Mouse (Mus musculus): ENCODE results near the gene Ung. TPM values are rescaled to one million over a fixed set of nuclear protein-coding genes. Genes with fewer than 3 reads are reported as not detected.
A peak's percentile ranks its signal among the peaks of the same experiment; 100 is the strongest.

Gene Ung
- 64.4 and 69.6 TPM in 2 replicates for polyA plus RNA-seq (2016; fragmentation: Nextera tagmentation; extraction: Ambion mirVana)

DNA sequence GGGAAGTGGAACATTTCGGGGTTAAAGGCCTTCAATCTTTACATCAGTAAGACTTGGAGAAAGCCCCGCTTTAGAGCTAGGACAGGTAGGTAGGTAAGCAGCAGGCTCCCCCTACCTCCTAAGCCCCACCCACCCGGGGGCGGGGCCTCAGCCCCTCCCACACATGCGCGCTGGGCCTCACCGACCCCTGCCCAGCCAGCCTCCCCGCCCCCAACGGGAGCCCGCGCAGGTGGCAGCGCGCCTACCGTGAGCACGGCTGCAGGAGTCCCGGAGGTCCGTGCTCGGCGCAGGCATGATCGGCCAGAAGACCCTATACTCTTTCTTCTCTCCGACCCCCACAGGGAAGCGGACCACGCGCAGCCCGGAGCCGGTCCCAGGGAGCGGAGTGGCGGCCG lies at the start of gene Ung:
Gene Ung, plus strand, starts transcription at position 176 of the 395 bp plus-strand sequence.
- H3K27me3 ChIP-seq: no peaks in the 10 kb centered on the region
- 1% methylated on average over 29 of the region's 29 CpGs for WGBS
- H3K4me3 ChIP-seq (replicated peaks): peak within 1 kb of the TSS; percentile 90
- peak; percentile 51 for ATAC-seq (ENCODE audit: low FRiP score)
- peak within 1 kb of the TSS; percentile 63; the same call in 1 of the 2 replicates for H3K27ac ChIP-seq
- peak within 1 kb of the TSS; percentile 99 for H3K4me2 ChIP-seq
- peak within 1 kb of the TSS; percentile 66 for H3K9ac ChIP-seq
- H3K36me3 ChIP-seq (replicated peaks): peaks cover 8% of the 10 kb centered on the region; the same call in 1 of the 2 replicates
- H3K4me1 ChIP-seq: peaks cover 38% of the 10 kb centered on the region
- H3K9me3 ChIP-seq: no peaks in the 10 kb centered on the region

DNA sequence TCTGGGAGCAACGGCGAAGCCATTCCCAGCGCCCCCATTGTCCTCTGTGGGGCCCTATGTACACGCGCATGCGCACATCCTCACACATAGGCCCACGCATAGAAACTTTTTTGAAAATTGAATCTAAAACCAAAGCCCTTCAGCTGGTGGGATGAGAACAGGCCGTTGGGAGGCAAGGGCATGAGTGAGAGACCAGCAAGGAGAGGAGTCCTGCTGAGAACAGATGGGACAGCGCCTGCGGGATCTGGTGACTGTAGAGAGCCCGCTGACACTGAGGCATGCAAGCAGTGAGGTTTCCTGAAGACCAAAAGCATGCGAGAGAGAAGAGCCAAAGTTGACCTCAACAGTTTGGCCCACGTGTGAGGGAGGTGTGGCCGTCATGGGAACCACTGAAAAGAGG lies 44.7 kb upstream of the Ung start:
- no peaks in the 10 kb centered on the region for H3K36me3 ChIP-seq (replicated peaks)
- 88% methylated on average over 14 of the region's 14 CpGs for WGBS

DNA sequence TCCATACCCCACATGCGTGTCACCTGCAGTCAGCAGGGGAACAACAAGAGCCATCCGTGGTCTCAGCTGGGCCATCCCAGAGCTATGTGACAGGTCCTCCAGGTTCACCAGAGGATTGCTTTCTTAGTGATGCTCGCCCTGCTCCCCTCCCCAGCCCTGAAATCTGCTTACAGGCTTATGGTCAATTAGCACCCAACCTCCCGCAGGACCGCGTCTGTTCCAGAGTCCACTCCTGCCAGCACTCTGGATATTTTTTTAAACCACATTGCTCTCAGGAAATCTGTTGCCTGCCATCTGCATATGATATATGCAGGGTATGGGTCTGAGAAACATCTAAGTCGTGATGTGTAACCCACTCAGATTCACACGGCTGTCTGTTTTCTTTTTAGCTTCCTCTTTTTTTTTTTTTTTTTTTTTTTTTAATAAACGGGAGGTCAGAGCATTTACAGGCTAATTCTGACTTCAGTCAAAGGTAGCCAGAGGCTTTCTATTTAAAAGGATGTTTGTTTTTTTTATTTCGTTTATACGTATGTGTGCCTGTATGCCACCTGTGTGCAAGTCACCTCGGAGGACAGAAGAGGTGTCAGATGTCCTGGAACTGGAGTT lies 42.2 kb upstream of the Ung start:
- no peaks in the 10 kb centered on the region for H3K36me3 ChIP-seq (replicated peaks)
- no peak overlapping the region for H3K4me3 ChIP-seq (replicated peaks)
- H3K27ac ChIP-seq: no peak overlapping the region
- 75% methylated on average over 12 of the region's 12 CpGs for WGBS
- no peak for ATAC-seq (ENCODE audit: low FRiP score)
- H3K9ac ChIP-seq: no peak overlapping the region
- no peaks in the 10 kb centered on the region for H3K9me3 ChIP-seq
- peaks cover 18% of the 10 kb centered on the region for H3K4me1 ChIP-seq
- no peak overlapping the region for H3K4me2 ChIP-seq
- peaks cover 10% of the 10 kb centered on the region; the same call in 1 of the 2 replicates for H3K27me3 ChIP-seq

More for the DNA sequence above, 44.7 kb upstream of the Ung start:
- Histone ChIP-seq H3K4me3 (replicated peaks) (no peak overlapping the region), H3K4me2 (no peak overlapping the region), H3K9me3 (no peaks in the 10 kb centered on the region), H3K27me3 (no peaks in the 10 kb centered on the region), H3K4me1 (peaks cover 4% of the 10 kb centered on the region), H3K9ac (no peak overlapping the region), H3K27ac (no peak overlapping the region)
- ATAC-seq (ENCODE audit: low FRiP score): no peak

DNA sequence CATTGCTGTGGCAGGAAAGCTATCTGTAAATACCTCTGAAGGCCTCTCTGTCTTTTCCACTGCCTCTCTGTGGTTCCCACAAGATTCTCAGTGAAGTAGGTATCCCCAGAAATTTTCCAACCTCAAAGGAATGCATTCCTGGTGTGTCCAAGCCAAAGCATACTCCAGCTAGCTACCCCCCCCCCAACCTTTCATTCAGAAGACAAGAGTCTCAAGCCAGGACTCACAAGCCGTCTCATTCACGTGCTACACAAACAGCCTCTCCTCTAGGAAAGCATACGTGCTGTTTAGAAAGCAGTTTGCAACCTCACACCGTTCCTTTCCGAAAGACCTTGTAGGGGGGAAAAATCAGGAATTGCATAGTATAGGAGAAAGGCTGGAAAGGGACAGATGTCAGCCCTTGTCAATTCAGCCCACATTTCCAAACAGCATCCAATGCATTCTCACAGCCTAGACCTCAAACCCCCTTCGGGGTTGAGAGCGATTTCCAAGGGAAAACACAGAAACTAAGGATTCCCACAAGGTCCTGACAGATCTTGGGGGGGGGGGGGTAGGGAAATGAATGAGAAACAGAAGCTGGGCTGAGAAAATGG lies 39.7 kb upstream of the Ung start:
- Histone ChIP-seq H3K9ac (peak overlapping the region; percentile 73), H3K27me3 (peaks cover 10% of the 10 kb centered on the region; the same call in 1 of the 2 replicates), H3K27ac (peak overlapping the region; percentile 81), H3K4me2 (peak overlapping the region; percentile 56), H3K36me3 (replicated peaks) (no peaks in the 10 kb centered on the region), H3K4me1 (peaks cover 18% of the 10 kb centered on the region), H3K9me3 (no peaks in the 10 kb centered on the region), H3K4me3 (replicated peaks) (peak overlapping the region; percentile 57)
- no peak for ATAC-seq (ENCODE audit: low FRiP score)
- 9% methylated on average over 7 of the region's 7 CpGs for WGBS

- 2% methylated on average over 35 of the region's 40 CpGs for WGBS
- Histone ChIP-seq H3K4me2 (peak within 1 kb of the TSS; percentile 56), H3K27me3 (peaks cover 10% of the 10 kb centered on the region; the same call in 1 of the 2 replicates), H3K36me3 (replicated peaks) (no peaks in the 10 kb centered on the region), H3K4me3 (replicated peaks) (peak within 1 kb of the TSS; percentile 57), H3K4me1 (peaks cover 18% of the 10 kb centered on the region), H3K27ac (peak within 1 kb of the TSS; percentile 81), H3K9me3 (no peaks in the 10 kb centered on the region), H3K9ac (peak within 1 kb of the TSS; percentile 73)
- peak; percentile 91 for ATAC-seq (ENCODE audit: low FRiP score)
These were observed 39.0 kb upstream of the Ung start, which contains the start of gene Svop for GRCm38 (mm10) chr5:114091057-114091807. Gene Svop (minus strand): TSS chr5:114091570.

GRCm38 (mm10) chr5:114099709-114100389 lies 30.3 kb upstream of the Ung start:
- ATAC-seq (ENCODE audit: low FRiP score): peak; percentile 91
- Histone ChIP-seq H3K4me1 (peaks cover 22% of the 10 kb centered on the region), H3K4me3 (replicated peaks) (peak overlapping the region; percentile 99), H3K27me3 (0 out of 2 replicates have a peak, but pooled peaks cover 2% of the 10 kb centered on the region), H3K9me3 (no peaks in the 10 kb centered on the region), H3K9ac (peak overlapping the region; percentile 97), H3K36me3 (replicated peaks) (peaks cover 15% of the 10 kb centered on the region; the same call in 1 of the 2 replicates), H3K27ac (peak overlapping the region; percentile 79), H3K4me2 (peak overlapping the region; percentile 99)
- 8% methylated on average over 37 of the region's 37 CpGs for WGBS

DNA sequence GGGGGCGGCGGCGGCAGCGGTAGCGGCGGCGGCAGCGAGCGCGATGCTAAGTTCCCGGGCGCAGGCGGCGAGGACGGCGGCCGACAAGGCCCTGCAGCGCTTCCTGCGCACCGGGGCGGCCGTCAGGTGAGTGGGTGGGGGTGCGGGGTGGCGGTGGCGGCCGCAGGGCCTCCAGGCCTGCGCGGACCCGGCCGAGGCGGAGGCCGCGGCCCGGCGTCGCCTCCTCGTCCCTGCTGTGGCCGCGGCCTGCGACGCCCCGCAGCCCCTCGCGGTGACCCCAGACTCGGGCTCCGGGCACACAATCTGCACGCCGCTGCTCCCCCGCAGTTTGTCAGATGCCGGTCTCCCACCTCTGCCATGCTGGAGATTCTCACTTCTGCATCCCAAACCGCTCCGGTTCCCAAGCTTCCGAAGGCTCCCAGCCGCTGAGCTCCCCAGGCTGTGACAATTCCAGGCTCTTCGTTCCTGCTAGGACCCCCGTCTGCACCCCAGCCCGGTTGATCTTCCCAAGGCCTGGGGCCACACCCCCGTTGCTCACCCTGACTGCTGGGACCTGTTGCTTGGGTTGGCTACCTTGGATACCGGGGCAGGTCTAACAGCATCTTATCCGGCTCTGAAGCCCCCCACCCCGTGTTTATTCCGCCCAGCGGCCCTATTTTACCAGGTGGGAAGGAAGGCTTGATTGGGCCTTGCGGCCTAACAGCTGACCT lies 29.6 kb upstream of the Ung start:
- Histone ChIP-seq H3K9ac (peak overlapping the region; percentile 97), H3K4me1 (peaks cover 22% of the 10 kb centered on the region), H3K36me3 (replicated peaks) (peaks cover 22% of the 10 kb centered on the region), H3K27ac (peak overlapping the region; percentile 79), H3K4me3 (replicated peaks) (peak overlapping the region; percentile 99), H3K9me3 (no peaks in the 10 kb centered on the region), H3K4me2 (peak overlapping the region; percentile 99), H3K27me3 (0 out of 2 replicates have a peak, but pooled peaks cover 2% of the 10 kb centered on the region)
- 2% methylated on average over 53 of the region's 64 CpGs for WGBS
- ATAC-seq (ENCODE audit: low FRiP score): peak; percentile 77

GRCm38 (mm10) chr5:114101873-114102272 lies 28.3 kb upstream of the Ung start:
- no peak overlapping the region for H3K27ac ChIP-seq
- no peak overlapping the region for H3K9ac ChIP-seq
- no peak overlapping the region for H3K4me3 ChIP-seq (replicated peaks)
- H3K4me2 ChIP-seq: no peak overlapping the region
- peaks cover 22% of the 10 kb centered on the region for H3K4me1 ChIP-seq
- H3K9me3 ChIP-seq: no peaks in the 10 kb centered on the region
- 0 out of 2 replicates have a peak, but pooled peaks cover 2% of the 10 kb centered on the region for H3K27me3 ChIP-seq
- ATAC-seq (ENCODE audit: low FRiP score): no peak
- WGBS: 90% methylated on average over 4 of the region's 4 CpGs
- peaks cover 35% of the 10 kb centered on the region for H3K36me3 ChIP-seq (replicated peaks)

DNA sequence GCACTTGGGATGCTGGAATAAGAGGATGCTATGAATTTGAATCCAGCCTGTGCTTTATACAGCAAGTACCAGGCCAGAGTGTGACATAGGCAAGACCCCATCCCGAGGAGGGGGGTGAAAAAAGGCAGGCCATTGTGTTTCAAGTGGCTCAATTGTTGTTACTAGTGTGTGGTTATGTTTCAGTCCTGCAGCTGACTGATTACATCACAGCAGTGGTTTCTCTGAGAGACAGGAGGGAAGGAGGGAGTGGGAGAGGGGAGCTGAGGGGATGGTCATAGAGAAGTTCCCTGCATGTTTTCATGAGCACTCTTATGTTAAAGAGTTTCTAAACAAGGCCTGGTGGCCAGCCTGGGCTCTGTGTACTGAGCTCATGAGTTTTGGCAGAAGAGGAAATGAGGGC lies 27.4 kb upstream of the Ung start:
- H3K9me3 ChIP-seq: no peaks in the 10 kb centered on the region
- 63% methylated on average over 1 of the region's 1 CpGs for WGBS
- peaks cover 40% of the 10 kb centered on the region for H3K36me3 ChIP-seq (replicated peaks)

GRCm38 (mm10) chr5:114106391-114106935 lies 23.7 kb upstream of the Ung start:
- Histone ChIP-seq H3K9me3 (no peaks in the 10 kb centered on the region), H3K4me2 (no peak overlapping the region), H3K9ac (no peak overlapping the region), H3K36me3 (replicated peaks) (peaks cover 76% of the 10 kb centered on the region), H3K4me3 (replicated peaks) (no peak overlapping the region), H3K27me3 (no peaks in the 10 kb centered on the region), H3K27ac (no peak overlapping the region), H3K4me1 (peaks cover 8% of the 10 kb centered on the region; the same call in 1 of the 2 replicates)
- no peak for ATAC-seq (ENCODE audit: low FRiP score)
- 92% methylated on average over 16 of the region's 16 CpGs for WGBS

More for the DNA sequence above, 27.4 kb upstream of the Ung start:
- ATAC-seq (ENCODE audit: low FRiP score): no peak
- H3K27me3 ChIP-seq: 0 out of 2 replicates have a peak, but pooled peaks cover 2% of the 10 kb centered on the region
- no peak overlapping the region for H3K27ac ChIP-seq
- H3K4me2 ChIP-seq: no peak overlapping the region
- peaks cover 22% of the 10 kb centered on the region for H3K4me1 ChIP-seq
- H3K4me3 ChIP-seq (replicated peaks): no peak overlapping the region
- no peak overlapping the region for H3K9ac ChIP-seq

DNA sequence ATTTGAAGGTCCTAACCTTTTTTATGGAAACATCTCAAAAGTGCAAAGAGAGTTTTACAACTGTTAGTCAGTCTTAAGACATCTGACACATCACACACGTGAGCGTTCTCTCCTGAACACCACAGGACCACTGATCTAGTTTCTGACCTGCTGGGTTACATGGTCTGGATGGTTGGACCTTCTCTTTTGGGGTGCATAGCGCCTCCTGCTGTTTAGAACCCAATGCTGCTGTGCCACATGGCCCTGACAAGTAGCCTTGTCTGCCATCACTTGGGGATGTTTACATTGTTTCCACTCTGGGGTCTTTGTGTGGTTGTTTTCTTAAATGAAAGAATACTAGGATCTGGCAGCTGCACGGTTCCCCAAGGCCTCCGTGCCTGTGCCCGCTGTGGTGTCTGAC lies 16.9 kb upstream of the Ung start:
- Histone ChIP-seq H3K9ac (no peak overlapping the region), H3K27me3 (no peaks in the 10 kb centered on the region), H3K4me2 (no peak overlapping the region), H3K36me3 (replicated peaks) (peaks cover 94% of the 10 kb centered on the region), H3K9me3 (no peaks in the 10 kb centered on the region), H3K4me3 (replicated peaks) (no peak overlapping the region), H3K4me1 (no peaks in the 10 kb centered on the region), H3K27ac (no peak overlapping the region)
- 85% methylated on average over 6 of the region's 6 CpGs for WGBS
- no peak for ATAC-seq (ENCODE audit: low FRiP score)

All from forebrain, embryonic 12.5 days (tissue).